Mouse (Mus musculus): ENCODE results near the gene Prr12. TPM values are rescaled to one million over a fixed set of nuclear protein-coding genes. Genes with fewer than 3 reads are reported as not detected.

The Prr12 gene
- polyA plus RNA-seq, 1 experiment from 2014 or later = 16.2 TPM

- WGBS = 3% methylated on average over 18 of the region's 18 CpGs
- Histone ChIP-seq H3K9me3 (no peaks in the 10 kb centered on the region), H3K36me3 (replicated peaks) (peaks cover 27% of the 10 kb centered on the region), H3K9ac (peak within 1 kb of the TSS; percentile 48), H3K27me3 (replicated peaks) (no peaks in the 10 kb centered on the region), H3K4me2 (peak within 1 kb of the TSS; percentile 76), H3K27ac (peak within 1 kb of the TSS; percentile 69), H3K4me3 (peak within 1 kb of the TSS; percentile 49), H3K4me1 (peaks cover 35% of the 10 kb centered on the region)
- no peak for ATAC-seq (replicated peaks)
Measured at GRCm38 (mm10) chr7:44998501-44998955, 54.2 kb downstream of the Prr12 start, which contains the start of gene Bcl2l12. Gene Bcl2l12 (minus strand): TSS chr7:44998712.

GRCm38 (mm10) chr7:44997940-44998428 lies 54.7 kb downstream of the Prr12 start:
- no peaks in the 10 kb centered on the region for H3K27me3 ChIP-seq (replicated peaks)
- H3K36me3 ChIP-seq (replicated peaks) = peaks cover 22% of the 10 kb centered on the region
- no peaks in the 10 kb centered on the region for H3K9me3 ChIP-seq
- H3K4me2 ChIP-seq = peak overlapping the region; percentile 76
- no peak; the same call in 1 of the 2 replicates for ATAC-seq (replicated peaks)
- H3K27ac ChIP-seq = peak overlapping the region; percentile 69
- peaks cover 35% of the 10 kb centered on the region for H3K4me1 ChIP-seq
- WGBS = 5% methylated on average over 15 of the region's 15 CpGs
- H3K9ac ChIP-seq = peak overlapping the region; percentile 48
- peak overlapping the region; percentile 49 for H3K4me3 ChIP-seq

- peak within 1 kb of the TSS; percentile 49 for H3K4me3 ChIP-seq
- peaks cover 18% of the 10 kb centered on the region for H3K36me3 ChIP-seq (replicated peaks)
- peak within 1 kb of the TSS; percentile 76 for H3K4me2 ChIP-seq
- H3K4me1 ChIP-seq = peaks cover 35% of the 10 kb centered on the region
- ATAC-seq (replicated peaks) = peak; percentile 91
- no peaks in the 10 kb centered on the region for H3K9me3 ChIP-seq
- under 1% methylated on average over 43 of the region's 43 CpGs for WGBS
- peak within 1 kb of the TSS; percentile 69 for H3K27ac ChIP-seq
- no peaks in the 10 kb centered on the region for H3K27me3 ChIP-seq (replicated peaks)
- H3K9ac ChIP-seq = peak within 1 kb of the TSS; percentile 48
Measured at GRCm38 (mm10) chr7:44997231-44997939, 55.3 kb downstream of the Prr12 start, which contains the start of gene Irf3. Gene Irf3 (plus strand): TSS chr7:44997648.

GRCm38 (mm10) chr7:44996672-44997071 lies 56.0 kb downstream of the Prr12 start:
- Histone ChIP-seq H3K27ac (no peak overlapping the region), H3K27me3 (replicated peaks) (no peaks in the 10 kb centered on the region), H3K9ac (peak overlapping the region; percentile 18), H3K9me3 (no peaks in the 10 kb centered on the region), H3K4me3 (peak overlapping the region; percentile 49), H3K4me2 (peak overlapping the region; percentile 76), H3K4me1 (peaks cover 35% of the 10 kb centered on the region), H3K36me3 (replicated peaks) (peaks cover 15% of the 10 kb centered on the region)
- 14% methylated on average over 10 of the region's 10 CpGs for WGBS
- ATAC-seq (replicated peaks) = no peak

GRCm38 (mm10) chr7:44986879-44987718 lies 65.6 kb downstream of the Prr12 start:
- Histone ChIP-seq H3K27ac (peak overlapping the region; percentile 94), H3K4me3 (peak overlapping the region; percentile 87), H3K4me1 (peaks cover 36% of the 10 kb centered on the region), H3K4me2 (peak overlapping the region; percentile 57), H3K27me3 (replicated peaks) (no peaks in the 10 kb centered on the region), H3K9ac (peak overlapping the region; percentile 55), H3K9me3 (no peaks in the 10 kb centered on the region), H3K36me3 (replicated peaks) (peaks cover 1% of the 10 kb centered on the region)
- 0% methylated on average over 29 of the region's 29 CpGs for WGBS
- peak; percentile 26 for ATAC-seq (replicated peaks)

GRCm38 (mm10) chr7:44986192-44986878 lies 66.3 kb downstream of the Prr12 start, which contains the start of gene Prmt1:
Gene Prmt1 (minus strand): TSS chr7:44986568.
- Histone ChIP-seq H3K4me3 (peak within 1 kb of the TSS; percentile 87), H3K36me3 (replicated peaks) (peaks cover 9% of the 10 kb centered on the region), H3K4me1 (peaks cover 36% of the 10 kb centered on the region), H3K27ac (peak within 1 kb of the TSS; percentile 95), H3K27me3 (replicated peaks) (no peaks in the 10 kb centered on the region), H3K9ac (peak within 1 kb of the TSS; percentile 95), H3K9me3 (no peaks in the 10 kb centered on the region), H3K4me2 (peak within 1 kb of the TSS; percentile 59)
- WGBS = 2% methylated on average over 42 of the region's 42 CpGs
- peak; percentile 97 for ATAC-seq (replicated peaks)

GRCm38 (mm10) chr7:44985595-44986191 lies 67.0 kb downstream of the Prr12 start:
- peak overlapping the region; percentile 87 for H3K4me3 ChIP-seq
- ATAC-seq (replicated peaks) = peak; percentile 4
- peaks cover 14% of the 10 kb centered on the region for H3K36me3 ChIP-seq (replicated peaks)
- peak overlapping the region; percentile 95 for H3K9ac ChIP-seq
- H3K27ac ChIP-seq = peak overlapping the region; percentile 95
- H3K27me3 ChIP-seq (replicated peaks) = no peaks in the 10 kb centered on the region
- peak overlapping the region; percentile 59 for H3K4me2 ChIP-seq
- peaks cover 36% of the 10 kb centered on the region for H3K4me1 ChIP-seq
- WGBS = 1% methylated on average over 43 of the region's 45 CpGs
- H3K9me3 ChIP-seq = no peaks in the 10 kb centered on the region

- H3K4me2 ChIP-seq = peak overlapping the region; percentile 59
- no peak overlapping the region for H3K27ac ChIP-seq
- no peak overlapping the region for H3K9ac ChIP-seq
Measured at GRCm38 (mm10) chr7:44984833-44985164, 67.9 kb downstream of the Prr12 start.

GRCm38 (mm10) chr7:44983944-44984832 lies 68.5 kb downstream of the Prr12 start:
- peak overlapping the region; percentile 87 for H3K4me3 ChIP-seq
- H3K27me3 ChIP-seq (replicated peaks) = no peaks in the 10 kb centered on the region
- peak overlapping the region; percentile 18; the same call in 1 of the 2 replicates for H3K27ac ChIP-seq
- peak overlapping the region; percentile 59 for H3K4me2 ChIP-seq
- no peak for ATAC-seq (replicated peaks)
- no peak overlapping the region; the same call in 1 of the 2 replicates for H3K9ac ChIP-seq
- no peaks in the 10 kb centered on the region for H3K9me3 ChIP-seq
- peaks cover 28% of the 10 kb centered on the region for H3K36me3 ChIP-seq (replicated peaks)
- peaks cover 36% of the 10 kb centered on the region for H3K4me1 ChIP-seq
- WGBS = 56% methylated on average over 7 of the region's 7 CpGs

More at GRCm38 (mm10) chr7:44984833-44985164, 67.9 kb downstream of the Prr12 start:
- Histone ChIP-seq H3K27me3 (replicated peaks) (no peaks in the 10 kb centered on the region), H3K36me3 (replicated peaks) (peaks cover 22% of the 10 kb centered on the region), H3K4me1 (peaks cover 36% of the 10 kb centered on the region), H3K4me3 (peak overlapping the region; percentile 87), H3K9me3 (no peaks in the 10 kb centered on the region)
- no peak for ATAC-seq (replicated peaks)
- 34% methylated on average over 3 of the region's 3 CpGs for WGBS

GRCm38 (mm10) chr7:44983085-44983484 lies 69.6 kb downstream of the Prr12 start:
- no peak for ATAC-seq (replicated peaks)
- Histone ChIP-seq H3K27ac (no peak overlapping the region), H3K4me1 (peaks cover 30% of the 10 kb centered on the region), H3K4me2 (no peak overlapping the region), H3K36me3 (replicated peaks) (peaks cover 36% of the 10 kb centered on the region), H3K27me3 (replicated peaks) (no peaks in the 10 kb centered on the region), H3K9ac (no peak overlapping the region), H3K4me3 (no peak overlapping the region), H3K9me3 (no peaks in the 10 kb centered on the region)
- WGBS = 35% methylated on average over 6 of the region's 6 CpGs
